Mouse (Mus musculus) layer of hippocampus, adult 9-10 months (tissue): ENCODE measurements around the gene Mbd6.
"Not testable (repeated sequence)": the region's sequence is repeated elsewhere in the genome, so short reads cannot be mapped to it uniquely, and the experiment has no call there.

ENCODE experiments used
- DNase-seq: peaks from one replicate; pipeline ENCODE4 v3.0.0; 2022; ENCODE audit warnings: low spot score

Gene Mbd6

DNA sequence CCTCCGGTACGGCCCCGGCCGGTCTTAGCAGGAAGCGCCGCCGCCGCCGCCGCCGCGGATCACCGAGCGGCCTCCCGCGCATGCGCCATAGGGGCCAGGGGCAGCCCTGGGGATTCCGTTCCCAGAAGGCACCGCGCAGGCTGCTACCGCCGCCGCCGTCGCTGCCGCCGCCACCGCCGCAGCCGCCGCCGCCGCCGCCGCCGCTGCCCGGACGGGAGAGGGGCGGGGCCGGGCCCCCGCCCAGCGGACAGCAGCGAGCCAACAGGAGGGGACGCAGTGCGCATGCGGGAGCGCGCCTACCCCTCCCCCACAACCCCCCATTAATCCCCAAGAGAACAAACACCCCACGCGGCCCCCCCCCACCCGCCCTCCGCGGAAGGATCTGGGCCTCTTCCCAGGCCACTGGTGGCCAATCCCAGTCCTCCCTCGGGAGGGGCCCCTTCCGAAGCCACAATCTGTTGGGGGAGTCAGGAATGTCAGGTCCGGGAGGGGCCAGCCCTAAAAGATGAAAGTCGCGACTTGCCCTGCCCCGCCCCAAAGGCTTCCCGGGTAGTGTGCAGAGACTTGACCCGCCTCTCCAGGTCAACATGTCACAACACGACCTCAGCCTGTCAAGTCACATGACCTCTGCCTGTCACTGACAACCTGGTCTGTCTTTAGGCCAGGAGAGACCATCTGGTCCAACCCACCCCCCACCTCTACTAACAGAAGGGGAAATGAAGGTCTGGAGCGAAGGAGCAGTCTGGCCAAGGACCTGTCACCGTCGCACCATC is at the start of gene Mbd6:
Gene Mbd6, minus strand, starts transcription at position 219 of the 773 bp plus-strand sequence.
- no peak for DNase-seq

DNA sequence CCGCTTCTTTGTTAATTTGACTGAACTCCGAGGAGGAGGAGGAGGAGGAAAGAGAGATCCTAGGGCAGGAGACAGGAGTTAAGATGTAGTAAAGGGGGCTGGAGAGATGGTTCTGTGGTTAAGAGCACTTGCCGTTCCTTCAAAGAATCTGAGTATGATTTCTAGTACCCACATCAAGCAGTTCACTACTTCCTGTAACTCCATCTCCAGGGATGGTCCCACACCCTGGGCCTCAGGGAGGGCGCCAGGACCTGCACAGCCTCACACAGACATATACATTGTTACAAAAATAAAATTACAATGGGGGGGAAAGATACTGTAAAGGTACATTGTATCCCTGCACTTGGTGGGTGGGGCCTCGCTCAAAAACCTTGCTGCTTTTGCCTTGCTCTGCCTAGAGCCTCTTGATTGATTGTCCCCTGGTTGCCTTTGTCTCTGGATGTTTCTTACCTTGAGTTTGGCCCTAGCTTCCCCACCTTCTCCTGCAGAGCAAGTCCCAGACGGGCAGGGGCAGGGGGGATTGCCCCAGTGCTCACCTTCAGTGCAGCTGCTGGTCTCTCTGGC is 48.8 kb upstream of the Mbd6 start:
- no peak for DNase-seq

DNA sequence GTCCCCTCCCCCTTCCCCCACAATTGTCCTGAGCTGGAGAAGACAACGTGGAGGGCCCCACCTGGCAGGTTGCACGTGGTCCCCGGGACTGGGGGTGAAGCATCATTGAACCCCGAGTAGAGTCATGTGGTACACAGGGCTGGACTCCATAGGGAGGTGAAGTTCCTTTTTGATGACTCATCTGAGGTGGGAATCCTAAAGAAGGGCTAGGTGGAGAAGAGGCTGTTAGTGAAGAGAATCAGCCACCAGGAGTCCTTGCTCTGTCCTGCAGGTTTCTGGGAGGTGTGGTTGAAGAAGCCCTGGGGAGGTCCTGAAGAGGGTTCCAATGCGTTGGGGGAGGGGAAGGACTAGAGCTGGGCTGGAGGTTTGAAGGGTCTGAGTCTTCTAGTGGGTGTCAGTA is 48.1 kb upstream of the Mbd6 start:
- DNase-seq = no peak

DNA sequence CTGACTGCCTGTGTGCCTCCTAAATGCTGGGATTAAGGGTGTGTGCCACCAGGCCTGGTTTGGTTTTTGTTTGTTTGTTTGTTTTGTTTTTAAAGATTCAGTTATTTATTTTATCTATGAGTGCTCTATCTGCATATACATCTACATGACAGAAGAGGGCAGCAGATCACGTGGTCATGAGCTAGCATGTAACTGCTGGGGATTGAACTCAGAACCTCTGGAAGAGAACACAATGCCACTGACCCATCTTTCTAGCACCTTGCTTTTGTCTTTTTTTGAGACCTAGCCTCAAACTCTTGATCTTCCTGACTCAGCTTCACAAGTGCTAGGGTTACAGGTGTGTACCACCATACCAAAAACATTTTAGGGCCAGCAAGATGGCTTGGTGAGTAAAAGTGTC is 46.5 kb upstream of the Mbd6 start:
- no peak for DNase-seq

DNA sequence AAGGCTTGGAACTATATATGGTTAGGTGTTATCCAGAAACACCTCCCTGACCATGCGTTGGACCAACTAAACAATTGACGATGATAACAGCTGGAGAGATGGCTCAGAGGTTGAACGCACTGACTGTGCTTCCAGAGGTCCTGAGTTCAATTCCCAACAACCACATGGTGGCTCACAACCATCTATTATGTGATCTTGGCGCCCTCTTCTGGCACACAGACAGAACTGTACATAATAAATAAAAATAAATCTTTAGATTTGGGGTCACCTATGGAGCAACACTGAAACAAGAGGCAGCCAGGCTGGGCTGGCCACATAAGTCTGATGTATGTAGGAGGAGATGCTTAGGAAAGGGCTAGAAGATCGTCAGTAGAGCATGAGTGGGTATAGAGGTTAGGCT is 44.3 kb upstream of the Mbd6 start:
- DNase-seq = no peak

DNA sequence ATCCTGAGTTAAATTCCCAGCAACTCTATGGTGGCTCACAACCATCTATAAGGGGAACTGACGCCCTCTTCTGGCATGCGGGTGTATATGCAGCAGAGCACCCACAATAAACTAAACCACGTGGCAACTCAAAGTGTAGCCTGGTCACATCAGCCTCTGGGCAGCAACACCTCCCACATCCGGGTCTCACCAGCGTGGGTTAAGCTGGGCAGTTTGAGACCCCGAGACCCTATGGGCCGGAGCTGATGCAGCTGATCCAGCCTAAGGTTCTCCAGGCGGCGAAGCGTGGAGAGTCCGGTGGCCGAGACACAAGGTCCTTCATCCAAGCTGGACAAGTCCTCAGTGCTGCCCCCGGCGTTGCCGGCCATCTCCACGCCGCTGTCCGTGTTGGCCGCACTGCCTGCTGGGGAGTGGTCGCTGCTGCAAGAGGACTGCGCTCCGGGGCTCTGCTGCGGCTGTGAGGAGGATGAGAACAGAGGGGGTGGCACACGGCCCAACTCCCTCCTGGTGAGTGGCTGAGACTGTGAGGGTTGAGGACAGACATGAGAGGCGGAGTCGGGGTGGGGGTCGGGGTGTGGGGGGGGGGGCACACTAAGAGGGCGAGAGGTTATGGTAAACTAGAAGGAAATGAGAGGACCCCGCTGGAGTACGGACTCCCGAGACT is 43.5 kb upstream of the Mbd6 start:
- DNase-seq = no peak

DNA sequence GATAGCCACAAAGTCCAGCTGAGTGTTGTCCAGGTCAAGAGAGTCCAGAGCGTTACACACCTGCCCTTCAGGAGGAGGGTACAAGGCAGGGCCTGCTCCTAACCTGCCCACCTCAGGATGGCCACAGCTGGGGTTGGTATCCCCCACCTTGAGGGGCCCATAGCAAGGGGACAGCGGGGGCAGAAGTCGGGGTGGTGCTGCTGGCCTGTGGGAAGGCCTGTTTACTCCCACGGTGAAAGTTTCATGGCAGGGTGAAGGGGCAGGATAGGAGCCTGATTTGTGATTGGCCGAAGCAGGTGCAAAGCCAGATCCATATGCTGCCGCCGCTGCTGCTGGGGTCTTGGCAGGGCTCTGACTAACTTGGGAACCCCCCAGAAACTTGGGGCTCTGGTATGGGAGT is 41.4 kb upstream of the Mbd6 start:
- no peak for DNase-seq

DNA sequence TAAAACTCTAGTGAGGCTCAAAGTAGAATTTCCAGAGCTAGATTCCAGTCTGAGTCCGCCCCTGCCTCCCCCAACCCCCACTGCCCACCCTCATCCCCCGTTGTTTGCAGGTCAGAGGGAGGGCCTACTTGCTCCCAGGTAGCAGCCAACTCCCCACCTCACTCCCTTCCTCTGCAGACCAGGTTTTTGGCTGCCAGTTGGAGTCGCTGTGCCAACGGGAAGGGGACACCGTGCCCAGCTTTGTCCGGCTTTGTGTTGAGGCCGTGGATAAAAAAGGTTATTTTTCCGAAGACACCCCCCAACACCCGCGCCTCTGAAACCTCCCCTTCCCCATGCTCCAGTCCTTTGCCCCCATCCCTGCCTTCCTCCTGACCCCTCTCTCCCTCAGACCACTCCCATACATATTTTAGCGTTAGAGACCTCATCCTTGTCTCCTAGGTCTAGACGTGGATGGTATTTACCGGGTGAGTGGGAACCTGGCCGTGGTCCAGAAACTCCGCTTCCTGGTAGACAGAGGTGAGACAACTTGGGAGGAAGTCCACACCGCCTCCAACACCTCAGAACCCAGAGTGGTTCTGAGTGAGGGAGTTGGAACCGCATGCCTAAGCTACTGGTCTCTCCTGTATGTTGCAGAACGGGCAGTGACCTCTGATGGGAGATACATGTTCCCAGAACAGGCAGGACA is 38.8 kb upstream of the Mbd6 start:
- no peak for DNase-seq

DNA sequence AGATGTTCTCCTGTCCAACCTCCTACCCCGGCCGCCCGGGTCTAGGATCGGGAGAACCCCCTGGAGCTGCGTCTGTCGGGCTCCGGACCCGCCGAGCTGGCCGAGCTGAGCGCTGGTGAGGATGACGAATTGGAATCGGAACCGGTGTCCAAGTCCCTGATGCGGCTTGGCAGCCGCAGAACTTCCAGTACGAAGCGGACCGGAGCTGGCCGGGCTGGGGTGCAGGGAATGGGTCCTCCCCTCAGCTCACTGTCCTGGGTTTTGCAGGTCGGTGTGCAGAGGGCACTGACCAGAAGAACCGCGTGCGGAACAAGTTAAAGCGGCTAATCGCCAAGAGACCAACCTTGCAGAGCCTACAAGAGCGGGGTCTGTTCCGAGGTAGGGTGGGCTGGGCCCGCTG is 38.0 kb upstream of the Mbd6 start:
- DNase-seq = no peak

DNA sequence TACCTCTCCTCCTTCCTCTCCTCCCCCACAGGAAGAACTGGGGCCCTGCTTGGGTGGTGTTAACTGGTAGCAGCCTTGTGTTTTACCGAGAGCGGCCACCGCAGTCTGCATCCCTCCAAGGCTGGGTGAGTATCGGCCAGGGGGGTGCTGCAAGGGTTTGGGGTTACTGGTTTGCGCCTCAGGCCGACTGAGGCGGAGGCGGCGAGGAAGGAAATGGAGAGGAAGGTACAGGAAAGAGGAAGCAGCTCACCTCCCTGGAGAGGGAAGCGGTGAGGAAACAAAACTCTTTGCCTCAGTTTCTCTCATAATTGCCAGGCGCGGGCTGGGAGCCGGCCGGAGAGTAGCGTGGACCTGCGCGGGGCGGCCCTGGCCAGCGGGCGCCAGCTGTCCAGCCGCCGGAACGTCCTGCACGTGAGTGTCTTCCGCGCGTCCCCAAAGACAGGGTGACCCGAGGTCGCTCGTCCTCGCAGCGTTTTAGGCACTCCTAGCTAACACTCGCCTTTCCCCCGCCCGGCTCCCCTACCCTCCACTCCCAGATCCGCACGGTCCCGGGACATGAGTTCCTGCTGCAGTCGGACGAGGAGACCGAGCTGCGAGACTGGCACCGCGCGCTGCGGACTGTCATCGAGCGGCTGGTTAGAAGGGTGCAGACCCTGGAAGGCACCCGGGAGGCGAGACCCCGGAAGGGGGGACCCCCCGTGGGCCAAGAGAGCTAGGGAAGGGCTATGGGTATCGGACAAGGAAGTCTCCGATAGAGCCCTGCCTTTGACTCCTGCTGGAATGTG is 37.4 kb upstream of the Mbd6 start:
- no peak for DNase-seq

DNA sequence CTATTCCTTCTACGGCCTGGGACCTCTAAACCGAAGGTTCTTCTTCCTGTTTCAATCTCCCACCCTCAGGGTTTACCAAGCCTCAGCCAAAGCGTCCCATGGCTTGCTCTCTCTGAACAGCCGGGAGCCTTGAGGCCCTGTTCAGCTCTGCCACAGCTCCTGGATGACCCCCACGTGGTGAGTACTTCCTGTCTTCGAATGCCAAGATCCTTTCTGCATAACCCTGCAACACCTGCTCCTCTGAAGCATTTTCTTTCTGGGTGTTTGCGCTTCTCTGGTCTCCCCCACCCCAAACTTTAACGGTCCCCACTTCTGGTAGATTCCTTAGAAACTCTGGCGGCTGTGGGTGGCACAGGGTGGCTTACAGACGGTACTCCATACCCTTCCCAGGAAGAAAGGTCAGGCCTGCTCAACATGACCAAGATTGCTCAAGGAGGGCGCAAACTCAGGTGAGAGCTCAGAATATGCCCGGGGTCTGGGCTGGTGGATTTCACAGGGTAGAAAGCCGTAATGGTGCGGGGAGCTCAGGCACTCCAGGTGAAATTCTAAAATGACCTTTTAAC is 36.7 kb upstream of the Mbd6 start:
- DNase-seq = no peak

DNA sequence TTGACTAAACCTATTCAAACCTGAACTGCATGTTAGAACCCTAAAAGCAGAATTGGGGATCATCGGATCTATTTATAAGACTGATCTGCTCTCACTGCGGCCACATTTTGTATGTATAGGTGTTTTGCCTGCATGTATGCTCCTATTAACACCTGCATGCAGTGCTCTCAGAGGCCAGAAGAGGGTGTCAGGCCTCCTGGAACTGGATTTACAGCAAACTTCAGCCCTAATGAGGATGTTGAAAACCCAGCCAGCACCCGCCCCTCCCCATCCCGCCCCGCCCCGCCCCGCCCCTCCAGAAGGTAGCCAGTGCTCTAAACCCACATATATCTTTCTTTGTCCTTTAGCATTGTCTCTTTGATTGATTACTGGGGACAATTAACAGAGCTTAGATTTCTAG is 35.7 kb upstream of the Mbd6 start:
- no peak for DNase-seq

DNA sequence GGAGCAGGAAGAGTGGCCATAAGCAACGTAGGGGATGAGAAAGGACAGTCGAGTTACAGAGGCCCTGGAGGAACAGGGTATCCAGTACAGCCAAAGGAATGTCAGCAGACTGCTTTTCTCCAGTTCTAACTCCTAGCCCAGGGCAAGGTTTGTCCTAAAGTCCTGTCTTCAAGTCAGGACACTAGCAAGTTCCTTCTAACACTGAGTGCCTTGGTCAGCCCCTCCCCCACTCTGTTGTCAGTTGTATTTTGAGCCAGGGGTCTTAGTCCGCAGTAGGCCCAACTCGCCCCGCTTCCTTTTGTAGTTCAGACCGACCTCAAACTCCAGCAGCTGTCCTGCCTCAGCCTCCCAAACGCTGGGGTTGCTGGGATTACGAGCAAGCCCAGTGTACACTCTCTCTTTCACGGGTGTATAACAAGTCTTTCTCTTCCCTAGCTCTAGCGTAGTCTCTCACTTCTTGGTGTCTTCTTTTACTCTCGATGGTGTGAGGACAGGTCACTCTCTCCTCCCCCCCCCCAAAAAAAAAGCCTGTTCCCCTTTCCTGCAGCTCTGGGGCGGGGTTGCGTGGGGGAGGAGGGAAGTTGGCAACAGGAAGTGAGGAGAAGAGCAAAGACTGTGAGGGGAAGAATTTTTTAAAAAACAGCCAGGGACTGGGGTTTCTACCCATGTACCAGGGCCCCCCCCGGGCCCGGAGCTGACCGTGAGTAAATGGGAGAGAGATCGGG is 34.5 kb upstream of the Mbd6 start:
- DNase-seq = no peak

DNA sequence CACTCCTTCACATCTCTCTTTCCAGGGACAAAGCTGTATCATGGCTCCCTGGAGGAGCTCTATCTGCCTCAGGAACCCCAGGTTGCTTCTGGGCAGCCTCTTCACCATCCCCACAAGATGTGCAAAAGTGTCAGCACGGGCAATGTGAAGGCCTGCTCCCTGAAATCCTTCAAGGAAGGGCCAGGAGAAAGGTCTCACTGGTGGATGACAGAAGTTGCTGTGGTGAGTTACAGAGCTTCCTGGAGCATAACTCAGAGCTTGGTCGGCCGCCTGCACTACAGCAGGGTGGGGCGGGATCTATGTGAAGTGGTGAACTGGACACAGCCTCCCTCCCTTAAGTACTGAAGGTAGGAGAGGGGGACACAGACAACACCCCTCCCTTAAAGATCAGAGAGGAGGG is 33.9 kb upstream of the Mbd6 start:
- no peak for DNase-seq

DNA sequence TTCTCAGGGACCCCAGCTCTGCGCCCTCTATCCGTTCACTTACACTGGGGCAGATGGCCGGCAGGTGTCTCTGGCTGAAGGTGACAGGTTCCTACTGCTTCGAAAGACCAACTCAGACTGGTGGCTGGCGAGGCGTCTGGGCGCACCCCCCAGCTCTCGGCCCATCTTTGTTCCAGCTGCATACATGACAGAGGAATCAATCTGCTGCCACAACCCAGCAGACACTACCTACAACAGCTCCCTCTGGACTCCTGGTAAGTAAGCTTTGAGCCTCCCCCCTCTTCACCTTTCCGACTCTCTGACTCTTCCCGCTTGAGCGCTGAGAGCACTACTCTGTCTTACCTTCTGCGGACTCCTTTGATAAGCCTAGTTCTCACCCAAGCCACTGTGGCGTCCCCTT is 33.4 kb upstream of the Mbd6 start:
- DNase-seq = no peak

DNA sequence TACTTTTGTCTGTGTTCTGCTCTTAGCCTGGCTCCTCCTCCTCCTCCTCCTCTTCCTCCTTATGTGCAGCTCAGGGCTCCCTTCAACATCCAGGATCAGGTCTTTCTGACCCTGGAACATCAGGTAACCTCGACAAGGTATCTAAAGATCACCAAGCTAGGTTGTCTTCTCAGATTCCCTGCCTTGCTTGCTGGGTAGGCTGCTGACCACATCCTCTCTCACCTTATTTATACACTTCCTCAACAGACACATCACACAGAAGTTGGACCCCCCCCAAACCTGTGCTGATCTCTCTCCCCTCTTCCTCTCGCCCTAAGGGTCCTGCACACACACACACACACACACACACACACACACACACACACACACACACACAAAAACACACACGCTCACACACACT is 32.8 kb upstream of the Mbd6 start, which contains the start of gene Arhgap9:
Gene Arhgap9, plus strand, starts transcription at position 344 of the 400 bp plus-strand sequence.
- no peak for DNase-seq

DNA sequence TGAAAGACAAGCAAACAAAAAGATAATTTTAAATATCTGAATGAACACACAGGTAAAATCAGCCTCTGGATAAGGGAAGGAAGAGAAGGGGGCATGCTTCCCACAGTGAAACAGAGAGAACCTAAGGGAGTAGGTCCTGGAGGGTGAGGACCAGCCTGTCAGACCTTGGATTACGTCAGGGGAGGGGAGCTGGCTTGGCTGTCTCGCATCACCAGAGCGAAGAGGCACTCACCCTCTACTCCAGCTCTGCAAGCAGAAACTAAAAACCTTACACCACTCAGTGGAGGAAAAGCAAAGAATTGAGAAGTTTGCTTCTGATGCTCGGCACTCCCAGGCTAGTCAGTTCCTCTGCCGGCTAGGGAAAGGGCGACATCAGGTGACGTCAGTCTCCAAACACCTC is 31.2 kb upstream of the Mbd6 start:
- DNase-seq = no peak

DNA sequence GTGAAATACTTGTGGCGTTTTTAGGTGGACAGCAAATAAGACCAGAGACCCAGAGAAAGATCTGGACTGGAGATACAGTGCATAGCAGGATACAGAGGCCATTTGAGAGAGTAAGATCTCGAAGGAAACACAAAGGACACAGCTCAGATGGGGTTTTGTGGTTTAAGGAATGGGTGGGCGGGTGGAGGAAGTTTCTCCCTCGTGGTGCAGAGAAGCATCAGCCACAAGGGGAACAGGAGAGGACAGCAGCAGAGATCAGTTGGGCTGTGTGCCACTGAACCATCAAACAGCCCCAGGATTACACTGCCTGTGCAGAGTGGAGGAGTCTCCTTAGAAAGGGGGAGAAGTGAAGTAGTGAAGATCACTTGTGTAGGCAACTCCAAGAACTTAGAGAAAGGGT is 29.2 kb upstream of the Mbd6 start:
- DNase-seq = no peak

DNA sequence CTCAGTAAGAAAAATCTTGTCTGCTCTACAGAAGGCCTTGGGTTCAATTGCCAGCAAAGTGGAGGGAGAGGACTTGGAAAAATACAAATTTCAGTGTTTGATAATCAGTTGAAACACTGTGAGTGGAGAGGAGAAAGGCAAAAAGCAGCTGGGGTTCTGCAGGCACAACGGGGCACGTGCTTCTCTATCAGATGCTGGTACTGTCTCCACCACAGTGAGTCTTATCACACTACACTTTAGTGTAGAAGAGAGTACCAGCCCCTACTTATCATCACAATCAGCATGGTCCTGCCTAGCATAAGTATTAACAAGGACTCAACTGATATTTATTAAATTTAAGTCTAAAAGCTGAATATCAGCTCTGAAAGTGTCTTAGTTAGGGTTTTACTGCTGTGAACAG is 28.5 kb upstream of the Mbd6 start:
- DNase-seq = no peak

DNA sequence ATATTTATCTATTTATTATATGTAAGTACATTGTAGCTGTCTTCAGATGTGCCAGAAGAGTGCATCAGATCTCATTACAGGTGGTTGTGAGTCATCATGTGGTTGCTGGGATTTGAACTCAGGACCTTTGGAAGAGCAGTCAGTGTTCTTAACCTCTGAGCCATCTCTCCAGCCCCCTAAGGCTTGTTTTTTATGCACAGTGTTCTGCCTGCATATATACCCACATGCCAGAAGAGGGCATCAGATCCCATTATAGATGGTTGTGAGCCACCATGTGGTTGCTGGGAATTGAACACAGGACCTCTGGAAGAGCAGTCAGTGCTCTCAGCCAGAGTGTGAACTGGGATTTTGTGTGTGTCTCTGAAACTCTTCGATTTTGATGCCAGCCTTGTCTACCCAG is 26.1 kb upstream of the Mbd6 start:
- DNase-seq = not testable (repeated sequence)

DNA sequence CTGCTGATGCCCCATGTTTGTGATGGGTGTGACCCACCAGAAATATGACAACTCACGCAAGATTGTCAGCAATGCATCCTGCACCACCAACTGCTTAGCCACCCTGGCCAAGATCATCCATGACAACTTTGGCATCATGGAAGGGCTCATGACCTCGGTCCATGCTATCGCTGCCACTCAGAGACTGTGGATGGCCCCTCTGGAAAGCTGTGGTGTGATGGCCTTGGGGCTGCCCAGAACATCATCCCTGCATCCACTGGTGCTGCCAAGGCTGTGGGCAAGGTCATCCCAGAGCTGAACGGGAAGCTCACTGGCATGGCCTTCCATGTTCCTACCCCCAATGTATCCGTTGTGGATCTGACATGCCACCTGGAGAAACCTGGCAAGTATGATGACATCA is 24.7 kb upstream of the Mbd6 start:
- not testable (repeated sequence) for DNase-seq
